Mouse (Mus musculus) bone marrow macrophage, adult 2 months (primary cell): ENCODE data around the gene Jpt1.

Experiments
- CTCF ChIP-seq: IDR thresholded peaks from 2 replicates; pipeline ENCODE4 v1.5.1; 2012; ENCODE audit warnings: low read depth, mild to moderate bottlenecking, low read length, moderate library complexity
- POLR2A ChIP-seq: IDR thresholded peaks from 2 replicates; pipeline ENCODE4 v1.6.1; 2012; ENCODE audit warnings: mild to moderate bottlenecking, low read depth, low read length, borderline replicate concordance

DNA sequence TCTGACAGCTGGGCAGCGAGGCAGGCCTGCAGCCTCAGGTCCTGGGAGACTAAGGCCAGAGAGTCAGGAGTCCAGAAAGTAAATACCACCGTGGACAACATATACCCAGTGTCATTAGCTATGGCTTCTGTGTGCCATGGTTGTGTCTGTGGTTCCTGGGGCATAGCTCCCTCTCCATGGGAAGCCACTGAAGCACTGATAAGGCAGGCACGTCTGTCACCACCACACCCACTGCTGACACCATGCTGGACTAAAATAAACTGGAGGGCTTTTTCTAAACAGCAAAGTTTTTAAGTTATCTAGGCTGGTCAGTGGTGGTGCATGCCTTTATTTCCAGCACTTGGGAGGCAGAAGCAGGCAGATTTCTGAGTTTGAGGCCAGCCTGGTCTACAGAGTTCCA, 7.6 kb downstream of the Jpt1 start:
- TF ChIP-seq CTCF (no peak), POLR2A (no peak)
